Mouse (Mus musculus): ENCODE data around the gene Fbxl17. TPM values are rescaled to one million over a fixed set of nuclear protein-coding genes. Genes with fewer than 3 reads are reported as not detected.

Gene Fbxl17
- polyA plus RNA-seq, 1 experiment from 2014 or later, result 17.4 TPM

DNA sequence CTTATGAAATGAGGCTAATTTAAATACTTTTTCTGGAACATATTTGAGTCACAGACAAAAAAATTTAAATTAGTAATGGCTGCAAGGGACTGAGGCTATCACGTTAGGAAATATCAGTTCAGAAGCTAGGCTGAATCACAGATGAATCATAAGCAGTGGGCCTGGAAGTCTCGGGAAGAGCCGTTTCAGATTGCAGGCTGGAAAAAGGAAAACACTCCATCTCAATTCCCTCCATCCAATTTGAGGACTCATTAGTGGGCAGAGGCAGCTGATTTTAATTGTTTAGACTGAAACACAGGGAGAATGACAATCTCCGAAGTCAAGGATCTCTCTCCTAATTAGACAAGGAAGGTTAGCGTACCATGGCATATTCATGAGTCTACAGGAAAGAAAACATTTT is 337.9 kb downstream of the Fbxl17 start:
- WGBS, result 74% methylated on average over 5 of the region's 5 CpGs
- Histone ChIP-seq H3K9me3 (ENCODE audit: control insufficient read depth, low read length) (no peaks in the 10 kb centered on the region), H3K36me3 (ENCODE audit: control insufficient read depth, insufficient read depth, low read length) (no peaks in the 10 kb centered on the region), H3K4me2 (ENCODE audit: low read length) (no peak overlapping the region), H3K4me1 (ENCODE audit: control insufficient read depth in 2 of 2, insufficient read depth in 2 of 2, low read length in 2 of 2) (peaks cover 5 to 23% of the 10 kb centered on the region in 2 experiments; a peak in 3 of 4 replicates), H3K4me3 (ENCODE audit: control insufficient read depth in 1 of 2, insufficient read depth in 1 of 2, low read depth in 1 of 2, low read length in 2 of 2) (no peak overlapping the region), H3K27ac (replicated peaks in 1 of 2; ENCODE audit: control insufficient read depth in 1 of 2, insufficient read depth in 1 of 2, low read depth in 2 of 2, low read length in 2 of 2) (no peak overlapping the region), H3K9ac (ENCODE audit: low read length) (no peak overlapping the region), H3K27me3 (ENCODE audit: control insufficient read depth, insufficient read depth, low read length) (no peaks in the 10 kb centered on the region)
- no peak for ATAC-seq (ENCODE audit: insufficient number of reproducible peaks, insufficient read depth, low FRiP score, low read depth)

DNA sequence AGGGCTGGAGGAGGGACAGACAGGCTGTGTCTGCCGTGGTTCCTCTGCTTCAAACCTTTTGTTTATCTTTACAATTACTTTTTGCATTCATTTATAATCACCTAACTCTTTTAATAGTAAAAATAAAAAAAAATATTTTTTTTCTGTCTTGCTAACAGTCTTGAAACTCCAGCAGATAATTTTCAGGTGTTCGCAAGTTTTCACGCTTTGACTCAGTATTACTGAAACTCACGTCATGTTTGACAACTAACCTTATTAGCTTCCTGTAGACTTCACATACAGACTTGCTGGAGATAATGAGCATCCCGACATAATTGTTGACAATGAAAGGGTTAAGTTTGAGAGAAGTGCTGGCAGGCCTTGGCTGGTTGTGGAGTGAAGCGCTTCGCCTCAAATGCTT is 340.6 kb downstream of the Fbxl17 start:
- no peak overlapping the region for H3K27ac ChIP-seq (replicated peaks in 1 of 2; ENCODE audit: control insufficient read depth in 1 of 2, insufficient read depth in 1 of 2, low read depth in 2 of 2, low read length in 2 of 2)
- no peaks in the 10 kb centered on the region for H3K27me3 ChIP-seq (ENCODE audit: control insufficient read depth, insufficient read depth, low read length)
- WGBS, result 56% methylated on average over 7 of the region's 7 CpGs

DNA sequence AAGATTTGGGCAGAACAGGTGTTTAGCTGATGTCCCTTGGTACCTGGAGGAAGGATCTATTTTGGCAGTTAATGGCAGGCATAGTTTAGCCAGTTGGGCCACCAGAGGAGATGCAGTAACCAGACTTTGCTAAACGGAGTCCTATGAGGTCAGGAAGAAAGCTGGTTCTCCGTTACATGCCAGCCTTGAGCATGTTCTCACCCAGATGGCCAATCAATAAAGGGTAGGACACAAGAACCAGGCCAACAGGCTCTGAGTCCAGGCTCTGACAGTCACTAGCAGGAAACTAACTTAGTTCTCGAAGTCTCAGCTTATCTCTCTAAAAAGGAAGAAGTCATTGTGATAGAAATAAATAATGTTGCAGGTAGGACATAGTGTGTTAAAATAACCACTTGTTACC is 341.4 kb downstream of the Fbxl17 start:
- peaks cover 3 to 16% of the 10 kb centered on the region in 2 experiments; a peak in 3 of 4 replicates for H3K4me1 ChIP-seq (ENCODE audit: control insufficient read depth in 2 of 2, insufficient read depth in 2 of 2, low read length in 2 of 2)
- H3K27ac ChIP-seq (replicated peaks in 1 of 2; ENCODE audit: control insufficient read depth in 1 of 2, insufficient read depth in 1 of 2, low read depth in 2 of 2, low read length in 2 of 2), result no peak overlapping the region
- H3K9me3 ChIP-seq (ENCODE audit: control insufficient read depth, low read length), result no peaks in the 10 kb centered on the region
- ATAC-seq (ENCODE audit: insufficient number of reproducible peaks, insufficient read depth, low FRiP score, low read depth), result no peak
- H3K4me2 ChIP-seq (ENCODE audit: low read length), result no peak overlapping the region
- WGBS, result 35% methylated on average over 3 of the region's 3 CpGs
- H3K9ac ChIP-seq (ENCODE audit: low read length), result no peak overlapping the region
- H3K36me3 ChIP-seq (ENCODE audit: control insufficient read depth, insufficient read depth, low read length), result no peaks in the 10 kb centered on the region
- no peak overlapping the region for H3K4me3 ChIP-seq (ENCODE audit: control insufficient read depth in 1 of 2, insufficient read depth in 1 of 2, low read depth in 1 of 2, low read length in 2 of 2)
- H3K27me3 ChIP-seq (ENCODE audit: control insufficient read depth, insufficient read depth, low read length), result no peaks in the 10 kb centered on the region

More for the DNA sequence above, 340.6 kb downstream of the Fbxl17 start:
- H3K4me1 ChIP-seq (ENCODE audit: control insufficient read depth in 2 of 2, insufficient read depth in 2 of 2, low read length in 2 of 2), result peaks cover 3 to 18% of the 10 kb centered on the region in 2 experiments; a peak in 3 of 4 replicates
- ATAC-seq (ENCODE audit: insufficient number of reproducible peaks, insufficient read depth, low FRiP score, low read depth), result no peak
- H3K4me3 ChIP-seq (ENCODE audit: control insufficient read depth in 1 of 2, insufficient read depth in 1 of 2, low read depth in 1 of 2, low read length in 2 of 2), result no peak overlapping the region
- no peak overlapping the region for H3K4me2 ChIP-seq (ENCODE audit: low read length)
- no peak overlapping the region for H3K9ac ChIP-seq (ENCODE audit: low read length)
- no peaks in the 10 kb centered on the region for H3K36me3 ChIP-seq (ENCODE audit: control insufficient read depth, insufficient read depth, low read length)
- no peaks in the 10 kb centered on the region for H3K9me3 ChIP-seq (ENCODE audit: control insufficient read depth, low read length)

DNA sequence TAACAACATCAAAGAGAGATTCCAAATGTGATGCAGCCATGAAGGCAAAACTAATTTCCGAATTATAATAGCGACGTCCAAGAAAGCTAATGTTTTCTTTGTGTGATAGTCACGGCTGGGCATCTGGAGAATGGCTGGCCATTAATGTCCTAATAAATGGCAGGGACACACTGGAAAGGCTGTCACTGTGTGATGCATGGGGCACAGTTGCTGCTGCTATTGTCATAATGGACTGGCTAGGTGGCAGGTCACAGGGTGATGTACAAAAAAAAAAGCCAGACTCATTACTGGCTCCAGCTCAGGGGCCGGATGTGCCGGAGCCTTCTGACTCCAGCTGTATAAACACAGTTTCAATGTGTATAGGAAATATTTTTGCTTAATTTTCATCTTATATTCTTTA is 341.9 kb downstream of the Fbxl17 start:
- no peak overlapping the region for H3K9ac ChIP-seq (ENCODE audit: low read length)
- H3K27me3 ChIP-seq (ENCODE audit: control insufficient read depth, insufficient read depth, low read length), result no peaks in the 10 kb centered on the region
- H3K4me2 ChIP-seq (ENCODE audit: low read length), result no peak overlapping the region
- no peak for ATAC-seq (ENCODE audit: insufficient number of reproducible peaks, insufficient read depth, low FRiP score, low read depth)
- no peak overlapping the region for H3K4me3 ChIP-seq (ENCODE audit: control insufficient read depth in 1 of 2, insufficient read depth in 1 of 2, low read depth in 1 of 2, low read length in 2 of 2)
- H3K9me3 ChIP-seq (ENCODE audit: control insufficient read depth, low read length), result no peaks in the 10 kb centered on the region
- H3K36me3 ChIP-seq (ENCODE audit: control insufficient read depth, insufficient read depth, low read length), result no peaks in the 10 kb centered on the region
- 75% methylated on average over 6 of the region's 6 CpGs for WGBS
- peaks cover 3 to 16% of the 10 kb centered on the region in 2 experiments; a peak in 3 of 4 replicates for H3K4me1 ChIP-seq (ENCODE audit: control insufficient read depth in 2 of 2, insufficient read depth in 2 of 2, low read length in 2 of 2)
- no peak overlapping the region for H3K27ac ChIP-seq (replicated peaks in 1 of 2; ENCODE audit: control insufficient read depth in 1 of 2, insufficient read depth in 1 of 2, low read depth in 2 of 2, low read length in 2 of 2)

DNA sequence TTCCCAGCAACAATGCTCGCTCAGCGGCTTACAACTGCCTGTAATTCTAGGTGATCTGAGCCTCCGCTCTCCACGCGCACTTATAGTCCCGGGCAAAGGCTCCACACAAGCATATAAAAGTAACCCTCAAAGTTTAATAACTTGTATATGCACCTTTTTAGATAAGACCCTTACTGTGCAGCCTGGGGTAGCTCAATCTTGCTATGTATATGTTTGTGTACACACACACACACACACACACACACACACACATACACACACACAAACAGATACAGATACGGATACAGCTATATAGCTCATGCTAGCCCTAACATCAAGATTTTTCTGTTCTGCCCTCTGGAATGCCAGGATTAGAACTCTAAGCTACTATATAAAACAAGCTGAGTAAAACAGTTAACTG is 342.8 kb downstream of the Fbxl17 start:
- Histone ChIP-seq H3K4me3 (ENCODE audit: control insufficient read depth in 1 of 2, insufficient read depth in 1 of 2, low read depth in 1 of 2, low read length in 2 of 2) (no peak overlapping the region), H3K36me3 (ENCODE audit: control insufficient read depth, insufficient read depth, low read length) (no peaks in the 10 kb centered on the region), H3K27ac (replicated peaks in 1 of 2; ENCODE audit: control insufficient read depth in 1 of 2, insufficient read depth in 1 of 2, low read depth in 2 of 2, low read length in 2 of 2) (no peak overlapping the region), H3K27me3 (ENCODE audit: control insufficient read depth, insufficient read depth, low read length) (no peaks in the 10 kb centered on the region), H3K9ac (ENCODE audit: low read length) (no peak overlapping the region), H3K9me3 (ENCODE audit: control insufficient read depth, low read length) (no peaks in the 10 kb centered on the region), H3K4me2 (ENCODE audit: low read length) (no peak overlapping the region), H3K4me1 (ENCODE audit: control insufficient read depth in 2 of 2, insufficient read depth in 2 of 2, low read length in 2 of 2) (peaks cover 3 to 16% of the 10 kb centered on the region in 2 experiments; a peak in 3 of 4 replicates)
- ATAC-seq (ENCODE audit: insufficient number of reproducible peaks, insufficient read depth, low FRiP score, low read depth), result no peak
- WGBS, result 93% methylated on average over 7 of the region's 7 CpGs

DNA sequence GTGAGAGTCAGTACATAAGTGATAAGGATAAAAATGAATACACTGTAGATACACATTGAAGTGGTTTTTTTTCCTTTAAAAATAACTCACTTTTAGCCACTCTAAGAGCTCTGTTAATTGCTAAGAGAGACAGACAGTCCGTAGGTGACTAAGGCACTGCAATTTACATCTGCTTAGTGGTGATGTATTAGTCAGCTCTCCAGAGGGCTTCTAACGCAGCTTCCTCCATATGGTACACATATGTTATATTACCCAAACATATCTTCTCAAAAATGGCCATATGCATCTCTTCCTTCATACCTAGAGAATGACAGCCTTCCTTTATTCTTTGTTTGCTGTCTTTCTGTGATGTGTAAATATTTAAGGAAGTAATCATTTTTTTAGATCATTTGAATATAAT is 353.3 kb downstream of the Fbxl17 start:
- H3K4me1 ChIP-seq (ENCODE audit: control insufficient read depth in 2 of 2, insufficient read depth in 2 of 2, low read length in 2 of 2), result peaks cover 4 to 6% of the 10 kb centered on the region in 2 experiments; a peak in 2 of 4 replicates
- 18% methylated on average over 2 of the region's 2 CpGs for WGBS
- no peak overlapping the region for H3K4me2 ChIP-seq (ENCODE audit: low read length)
- no peaks in the 10 kb centered on the region for H3K36me3 ChIP-seq (ENCODE audit: control insufficient read depth, insufficient read depth, low read length)
- no peak overlapping the region for H3K4me3 ChIP-seq (ENCODE audit: control insufficient read depth in 1 of 2, insufficient read depth in 1 of 2, low read depth in 1 of 2, low read length in 2 of 2)
- H3K27ac ChIP-seq (replicated peaks in 1 of 2; ENCODE audit: control insufficient read depth in 1 of 2, insufficient read depth in 1 of 2, low read depth in 2 of 2, low read length in 2 of 2), result no peak overlapping the region
- H3K9me3 ChIP-seq (ENCODE audit: control insufficient read depth, low read length), result no peaks in the 10 kb centered on the region
- no peaks in the 10 kb centered on the region for H3K27me3 ChIP-seq (ENCODE audit: control insufficient read depth, insufficient read depth, low read length)
- no peak overlapping the region for H3K9ac ChIP-seq (ENCODE audit: low read length)
- no peak for ATAC-seq (ENCODE audit: insufficient number of reproducible peaks, insufficient read depth, low FRiP score, low read depth)

DNA sequence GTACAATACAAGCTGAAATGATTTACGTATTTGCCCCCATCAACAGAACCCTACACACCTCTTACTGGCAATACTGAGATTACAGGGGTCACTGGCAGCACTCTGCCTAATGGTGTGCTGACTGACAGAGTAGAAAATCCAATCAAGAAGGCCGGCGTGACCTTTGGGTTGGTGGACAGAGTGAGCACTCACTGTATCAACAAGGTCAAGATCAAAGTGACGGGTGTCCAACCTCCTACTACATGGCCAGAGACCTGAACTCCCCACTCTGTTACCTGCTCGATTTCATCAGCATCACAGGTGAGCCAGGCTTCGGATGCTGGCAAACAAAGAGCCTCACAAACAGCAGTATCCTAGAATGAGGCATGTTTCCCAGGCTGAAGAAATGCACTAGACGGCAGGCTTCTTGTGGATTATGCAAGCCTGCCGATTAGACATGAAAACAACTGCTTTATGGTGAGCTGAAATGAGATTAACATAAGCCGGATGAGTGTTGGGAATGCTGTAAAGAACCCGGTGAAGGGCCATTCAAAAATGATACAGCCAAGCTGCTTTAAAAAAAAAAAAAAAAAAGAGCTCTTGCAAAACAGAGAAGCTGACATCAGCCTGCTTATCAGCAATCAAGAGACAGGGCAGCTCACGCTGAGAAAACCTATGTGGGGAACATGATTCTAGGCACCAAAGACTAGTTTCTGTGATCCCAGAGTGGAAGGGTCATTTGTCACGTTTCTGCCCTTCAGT is 353.9 kb downstream of the Fbxl17 start:
- peaks cover 4 to 6% of the 10 kb centered on the region in 2 experiments; a peak in 2 of 4 replicates for H3K4me1 ChIP-seq (ENCODE audit: control insufficient read depth in 2 of 2, insufficient read depth in 2 of 2, low read length in 2 of 2)
- H3K9me3 ChIP-seq (ENCODE audit: control insufficient read depth, low read length), result no peaks in the 10 kb centered on the region
- no peaks in the 10 kb centered on the region for H3K36me3 ChIP-seq (ENCODE audit: control insufficient read depth, insufficient read depth, low read length)
- no peak for ATAC-seq (ENCODE audit: insufficient number of reproducible peaks, insufficient read depth, low FRiP score, low read depth)
- H3K4me3 ChIP-seq (ENCODE audit: control insufficient read depth in 1 of 2, insufficient read depth in 1 of 2, low read depth in 1 of 2, low read length in 2 of 2), result no peak overlapping the region
- no peak overlapping the region for H3K9ac ChIP-seq (ENCODE audit: low read length)
- H3K4me2 ChIP-seq (ENCODE audit: low read length), result no peak overlapping the region
- WGBS, result 21% methylated on average over 12 of the region's 12 CpGs
- no peak overlapping the region for H3K27ac ChIP-seq (replicated peaks in 1 of 2; ENCODE audit: control insufficient read depth in 1 of 2, insufficient read depth in 1 of 2, low read depth in 2 of 2, low read length in 2 of 2)
- H3K27me3 ChIP-seq (ENCODE audit: control insufficient read depth, insufficient read depth, low read length), result no peaks in the 10 kb centered on the region

Measured in heart, embryonic 14.5 days (tissue).